Mouse (Mus musculus) G1E (cell line): ENCODE measurements around the gene Tmem266. TPM values are rescaled to one million over a fixed set of nuclear protein-coding genes. Genes with fewer than 3 reads are reported as not detected.
A peak's percentile ranks its signal among the peaks of the same experiment; 100 is the strongest.

Experiments
- ATAC-seq: 2 replicates; pipeline ENCODE4 v1.8.0; 2016; ENCODE audit warnings: mild to moderate bottlenecking; ENCODE audit not compliant: insufficient number of reproducible peaks, poor library complexity, low FRiP score, severe bottlenecking; ENCODE audit errors: extremely low read depth
- DNase-seq: peaks from one replicate; pipeline ENCODE4 v3.0.0; 2012; ENCODE audit warnings: low spot score
- H3K27me3 ChIP-seq: 2 replicates; pipeline ENCODE4 v1.6.1; 2012; ENCODE audit warnings: mild to moderate bottlenecking, low read length, inconsistent platforms; ENCODE audit not compliant: insufficient read depth
- H3K36me3 ChIP-seq: replicated peaks from 2 replicates; pipeline ENCODE3; 2012; ENCODE audit warnings: mild to moderate bottlenecking, inconsistent platforms
- H3K4me1 ChIP-seq: 2 replicates; pipeline ENCODE4 v1.6.1; 2012; ENCODE audit warnings: low read depth, low read length, inconsistent platforms, mixed read lengths; ENCODE audit not compliant: insufficient read depth
- H3K4me3 ChIP-seq: 2 replicates; pipeline ENCODE4 v1.5.1; 2012; ENCODE audit warnings: low read depth, mild to moderate bottlenecking, inconsistent platforms, low read length, moderate library complexity, mixed read lengths
- H3K9me3 ChIP-seq: replicated peaks from 2 replicates; pipeline ENCODE4 v1.6.1; 2012; ENCODE audit warnings: inconsistent platforms
- CTCF ChIP-seq: IDR thresholded peaks from 2 replicates; pipeline ENCODE4 v1.5.1; 2012; ENCODE audit warnings: low read depth, low read length, inconsistent platforms, mixed read lengths
- GATA1 ChIP-seq: IDR thresholded peaks from 2 replicates; pipeline ENCODE4 v1.6.1; 2012; ENCODE audit warnings: borderline replicate concordance, low read length, inconsistent platforms, mixed read lengths
- GATA2 ChIP-seq: IDR thresholded peaks from 2 replicates; pipeline ENCODE4 v1.6.1; 2012; ENCODE audit warnings: low read depth, low read length, inconsistent platforms, borderline replicate concordance
- POLR2AphosphoS5 ChIP-seq: IDR thresholded peaks from 2 replicates; pipeline ENCODE4 v1.6.1; 2012; ENCODE audit warnings: low read depth, low read length, inconsistent platforms; ENCODE audit not compliant: insufficient replicate concordance
- TAL1 ChIP-seq: conservative IDR thresholded peaks from 2 replicates; pipeline ENCODE4 v1.6.1; 2012; ENCODE audit warnings: low read depth, low read length, inconsistent platforms, mixed read lengths
- polyA plus RNA-seq: library from polyadenylated mRNA; stranded (reverse); fragments of >175 nt; gene quantifications from 2 replicates; pipeline ENCODE4 v1.2.3, GENCODE M21; 2012
- total RNA-seq, 2 experiments: library from RNA; stranded (forward) in 1 of 2; stranded (reverse) in 1 of 2; fragments of 200-1000 nt in 1 of 2; fragments of >200 nt in 1 of 2; fragmentation: Nextera tagmentation in 1 of 2; gene quantifications; 2 replicates each; pipeline ENCODE4 v1.2.3; 2014 to 2017

Gene Tmem266
- total and polyA plus RNA-seq, 3 experiments = 0.02 to 0.05 TPM; not detected in 1

DNA sequence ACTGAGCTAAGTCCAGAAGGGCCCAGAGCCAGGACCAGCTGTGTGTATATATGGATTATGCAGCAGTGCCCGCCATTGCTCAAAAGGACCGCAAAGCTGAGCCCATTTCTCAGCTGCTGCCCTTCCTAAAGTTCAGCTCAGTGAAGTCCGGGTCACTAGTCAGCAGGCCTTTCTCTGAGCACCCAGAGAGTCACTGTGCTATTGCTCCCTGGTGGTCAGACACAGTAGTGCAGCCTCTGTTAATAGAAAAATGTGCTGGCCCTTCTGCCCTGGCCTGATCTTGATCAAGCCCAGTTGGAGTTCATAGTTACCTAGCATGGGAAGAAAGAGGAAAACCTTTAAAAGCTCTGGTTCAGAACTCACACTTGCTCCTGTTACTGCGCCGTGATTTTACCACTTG, 55.7 kb downstream of the Tmem266 start:
- H3K9me3 ChIP-seq = no peaks in the 10 kb centered on the region
- no peak for ATAC-seq

DNA sequence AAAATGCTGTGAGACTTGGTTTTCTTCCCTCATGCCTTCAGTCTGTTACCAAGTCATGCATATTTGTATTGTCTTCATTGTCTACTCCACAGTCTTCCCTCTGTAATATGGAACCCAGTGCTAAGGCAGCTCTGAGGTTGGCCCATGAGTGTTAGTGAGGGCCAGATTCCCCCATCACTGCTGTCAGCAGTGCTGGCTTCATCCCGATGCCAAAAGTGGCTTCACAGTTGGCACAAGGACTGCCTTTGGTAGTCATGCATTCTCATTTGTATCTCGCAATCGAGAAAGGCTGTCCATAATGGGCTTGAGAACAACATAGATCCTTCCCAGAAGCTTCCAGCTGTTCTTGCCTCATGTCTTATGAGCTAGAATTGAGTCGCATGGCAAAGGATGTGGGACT, 59.4 kb downstream of the Tmem266 start:
- no peaks in the 10 kb centered on the region for H3K36me3 ChIP-seq
- no peak for DNase-seq
- no peaks in the 10 kb centered on the region for H3K4me1 ChIP-seq
- no peak for TF ChIP-seq GATA2
- TF ChIP-seq TAL1 = no peak
- TF ChIP-seq CTCF = no peak
- no peak for TF ChIP-seq GATA1
- no peak for TF ChIP-seq POLR2AphosphoS5
- peaks cover 5% of the 10 kb centered on the region for H3K27me3 ChIP-seq
- no peak for ATAC-seq
- no peaks in the 10 kb centered on the region for H3K9me3 ChIP-seq
- H3K4me3 ChIP-seq = no peak overlapping the region

More for the DNA sequence above, 55.7 kb downstream of the Tmem266 start:
- no peaks in the 10 kb centered on the region for H3K4me1 ChIP-seq
- H3K4me3 ChIP-seq = no peak overlapping the region
- peaks cover 4% of the 10 kb centered on the region for H3K27me3 ChIP-seq
- no peaks in the 10 kb centered on the region for H3K36me3 ChIP-seq
- no peak for DNase-seq
- TF ChIP-seq CTCF (peak; percentile 46), GATA1 (no peak)

DNA sequence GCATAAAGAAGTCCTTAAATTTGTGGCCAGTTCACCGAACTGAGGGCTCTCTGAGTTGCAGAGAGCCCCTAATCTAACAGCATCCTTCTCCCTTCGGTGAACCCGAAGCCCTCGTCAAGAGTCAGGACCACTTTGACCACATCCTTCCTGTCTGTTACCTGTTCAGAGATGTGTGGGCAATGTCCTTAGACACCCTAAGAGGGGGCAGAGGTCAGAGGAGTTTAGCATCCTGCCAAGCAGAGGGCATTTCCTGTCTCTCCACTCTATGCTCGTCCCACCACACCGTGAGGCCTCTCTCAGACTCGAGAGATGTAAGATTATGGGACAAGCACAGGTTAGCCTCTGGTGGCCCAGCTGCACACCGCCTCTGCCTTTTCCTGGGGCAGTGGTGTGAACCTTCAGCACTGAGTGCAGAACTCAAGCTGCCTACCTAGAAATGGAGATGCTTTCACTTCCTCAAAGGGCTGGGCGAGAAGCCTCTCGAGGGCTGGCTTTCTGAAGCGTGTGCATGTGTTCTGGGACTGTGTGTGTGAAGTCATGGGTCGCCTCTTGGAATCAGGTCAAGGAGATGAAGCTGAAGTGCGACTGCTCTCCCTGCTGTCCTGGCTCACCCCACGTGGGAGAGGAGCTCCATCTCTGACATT, 61.3 kb downstream of the Tmem266 start:
- Histone ChIP-seq H3K36me3 (no peaks in the 10 kb centered on the region), H3K27me3 (peaks cover 2% of the 10 kb centered on the region), H3K4me3 (no peak overlapping the region), H3K9me3 (no peaks in the 10 kb centered on the region), H3K4me1 (no peaks in the 10 kb centered on the region)
- TF ChIP-seq POLR2AphosphoS5 (no peak), GATA1 (no peak), CTCF (no peak), TAL1 (no peak), GATA2 (no peak)
- DNase-seq = no peak
- ATAC-seq = no peak

DNA sequence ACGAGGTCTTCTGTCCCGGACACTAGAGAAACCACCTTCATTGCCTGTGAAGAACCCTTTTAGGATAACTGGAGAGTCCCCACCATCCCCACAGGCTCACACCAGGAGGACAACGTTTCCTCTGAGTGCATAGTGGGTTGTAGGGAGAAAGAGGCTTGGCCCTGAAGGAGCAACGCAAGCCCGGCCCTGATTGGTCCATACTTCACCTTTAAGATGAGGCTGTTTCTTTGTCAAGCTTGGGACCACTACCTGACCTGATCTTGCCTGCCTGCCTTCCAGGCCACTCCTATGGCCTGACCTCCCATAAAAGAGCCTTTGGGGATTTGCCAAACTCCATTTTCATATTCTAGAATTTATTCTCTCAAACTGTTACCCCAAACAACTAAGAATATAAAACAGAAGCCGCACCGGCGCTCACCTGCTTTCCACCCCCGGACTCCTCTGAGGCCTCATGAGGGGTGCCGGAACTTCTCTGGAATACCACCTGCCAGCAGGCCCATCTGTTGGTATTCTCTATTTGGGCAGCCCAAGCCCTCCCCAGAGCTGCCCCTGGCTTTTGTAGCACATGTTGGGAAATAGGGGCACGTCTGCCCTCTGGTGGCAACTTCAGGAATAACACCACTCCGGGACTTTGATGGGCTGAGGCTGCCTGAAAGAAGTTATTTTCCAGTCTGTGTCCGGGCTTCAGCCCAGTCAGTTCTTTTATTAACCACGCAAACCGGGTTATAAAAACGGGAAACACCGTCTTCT, 65.4 kb downstream of the Tmem266 start:
- peaks cover 10% of the 10 kb centered on the region for H3K27me3 ChIP-seq
- TF ChIP-seq CTCF (peak; percentile 82), GATA2 (no peak), GATA1 (no peak)
- no peaks in the 10 kb centered on the region for H3K36me3 ChIP-seq
- H3K4me3 ChIP-seq = no peak overlapping the region
- peak; percentile 45 for DNase-seq
- no peaks in the 10 kb centered on the region for H3K4me1 ChIP-seq
- no peak for ATAC-seq
- H3K9me3 ChIP-seq = no peaks in the 10 kb centered on the region

DNA sequence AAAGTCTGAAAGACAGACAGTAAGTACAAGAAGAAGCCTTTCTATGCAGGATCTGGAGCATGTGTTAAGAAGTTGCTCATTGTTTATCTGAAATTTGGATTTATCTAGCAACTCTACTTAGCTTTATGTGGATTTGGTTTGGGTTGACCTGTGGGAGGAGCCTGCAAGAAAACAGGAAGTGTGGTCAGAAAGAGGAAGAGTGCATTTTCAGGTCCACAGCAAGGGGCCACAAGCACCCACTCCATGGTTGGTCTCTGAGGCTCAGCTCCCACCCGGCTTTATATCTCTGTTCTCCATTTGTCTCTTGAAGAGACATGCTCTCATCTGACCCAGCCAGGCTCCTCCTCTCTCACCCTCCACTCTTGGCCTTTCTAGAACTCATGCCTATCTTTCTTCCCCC, 68.9 kb downstream of the Tmem266 start:
- Histone ChIP-seq H3K4me3 (no peak overlapping the region), H3K9me3 (no peaks in the 10 kb centered on the region), H3K36me3 (no peaks in the 10 kb centered on the region), H3K27me3 (peaks cover 15% of the 10 kb centered on the region), H3K4me1 (no peaks in the 10 kb centered on the region)
- ATAC-seq = no peak
- DNase-seq = no peak
- TF ChIP-seq GATA1 (no peak), TAL1 (no peak), GATA2 (no peak), CTCF (no peak)

DNA sequence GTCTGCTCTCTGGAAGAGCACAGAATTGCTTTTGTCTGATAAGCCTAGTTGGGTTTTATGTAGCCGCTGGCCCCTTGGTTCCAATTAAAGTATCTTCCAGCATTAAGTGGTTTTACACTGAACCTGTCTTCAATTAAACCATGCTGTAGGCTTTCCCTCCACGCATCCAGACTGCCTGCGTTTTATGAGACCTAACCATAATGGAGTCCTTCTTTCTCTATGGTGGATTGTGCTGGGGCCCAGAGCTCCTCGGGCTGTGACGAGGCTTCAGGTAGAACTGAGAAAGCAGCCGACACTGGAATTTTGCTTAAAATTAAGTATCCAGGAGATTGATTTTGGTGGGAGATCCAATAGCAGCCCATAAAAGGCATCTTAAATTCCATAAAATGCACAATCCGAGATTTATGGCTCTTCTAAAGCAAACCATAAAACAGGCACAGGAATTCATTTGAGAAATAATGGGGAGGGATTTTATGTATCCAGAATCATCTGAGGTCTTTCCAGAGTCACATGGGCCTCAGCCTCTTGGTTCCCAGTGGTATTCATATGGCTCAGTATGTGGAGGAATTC, 72.4 kb downstream of the Tmem266 start:
- DNase-seq = no peak
- TF ChIP-seq TAL1 = no peak
- H3K27me3 ChIP-seq = peaks cover 13% of the 10 kb centered on the region
- no peak overlapping the region for H3K4me3 ChIP-seq
- no peaks in the 10 kb centered on the region for H3K4me1 ChIP-seq
- no peak for ATAC-seq
- H3K36me3 ChIP-seq = no peaks in the 10 kb centered on the region
- H3K9me3 ChIP-seq = no peaks in the 10 kb centered on the region
